Mouse (Mus musculus): ENCODE data around the gene Cacng4.

The Cacng4 gene

GRCm38 (mm10) chr11:107768361-107768760 is 26.0 kb downstream of the Cacng4 start:
- no peak for DNase-seq

- DNase-seq, result no peak
These were observed 27.4 kb downstream of the Cacng4 start for GRCm38 (mm10) chr11:107766932-107767331.

- DNase-seq, result no peak
These were observed 31.5 kb downstream of the Cacng4 start for GRCm38 (mm10) chr11:107762688-107763460.

GRCm38 (mm10) chr11:107761790-107762500 is 32.4 kb downstream of the Cacng4 start:
- DNase-seq, result no peak

GRCm38 (mm10) chr11:107760001-107760400 is 34.4 kb downstream of the Cacng4 start:
- DNase-seq, result no peak

- DNase-seq, result no peak
These were observed 34.8 kb downstream of the Cacng4 start for GRCm38 (mm10) chr11:107759516-107759915.

- no peak for DNase-seq
These were observed 45.2 kb downstream of the Cacng4 start for GRCm38 (mm10) chr11:107749114-107749513.

- no peak for DNase-seq
These were observed 45.9 kb downstream of the Cacng4 start for GRCm38 (mm10) chr11:107748243-107749035.

GRCm38 (mm10) chr11:107743100-107743499 is 51.3 kb downstream of the Cacng4 start:
- DNase-seq, result no peak

- DNase-seq, result no peak
These were observed 55.8 kb downstream of the Cacng4 start for GRCm38 (mm10) chr11:107738418-107739099.

- DNase-seq, result no peak
These were observed 56.5 kb downstream of the Cacng4 start for GRCm38 (mm10) chr11:107737886-107738285.

GRCm38 (mm10) chr11:107734133-107734532 is 60.2 kb downstream of the Cacng4 start:
- no peak for DNase-seq

GRCm38 (mm10) chr11:107731498-107731897 is 62.9 kb downstream of the Cacng4 start:
- no peak for DNase-seq

GRCm38 (mm10) chr11:107730940-107731339 is 63.4 kb downstream of the Cacng4 start:
- DNase-seq, result peak; percentile 96

GRCm38 (mm10) chr11:107729141-107729540 is 65.2 kb downstream of the Cacng4 start:
- DNase-seq, result no peak

GRCm38 (mm10) chr11:107728073-107728863 is 66.1 kb downstream of the Cacng4 start:
- DNase-seq, result no peak

GRCm38 (mm10) chr11:107724603-107725002 is 69.8 kb downstream of the Cacng4 start:
- no peak for DNase-seq

- DNase-seq, result no peak
These were observed 73.3 kb downstream of the Cacng4 start for GRCm38 (mm10) chr11:107721057-107721456.

GRCm38 (mm10) chr11:107720264-107721021 is 73.9 kb downstream of the Cacng4 start:
- no peak for DNase-seq

- DNase-seq, result no peak
These were observed 77.9 kb downstream of the Cacng4 start, which contains the start of gene Cacng1 for GRCm38 (mm10) chr11:107716332-107716938. Cacng1 (minus strand) TSS chr11:107716522.

GRCm38 (mm10) chr11:107714368-107714767 is 80.0 kb downstream of the Cacng4 start:
- no peak for DNase-seq

Measured in heart, adult 11 months (tissue).